Mouse (Mus musculus) C2C12 (cell line): ENCODE measurements around the gene Fxyd7. TPM values are rescaled to one million over a fixed set of nuclear protein-coding genes. Genes with fewer than 3 reads are reported as not detected.

Experiments
- H3K27me3 ChIP-seq: one replicate; pipeline ENCODE4 v1.6.1; 2011; ENCODE audit not compliant: control insufficient read depth, insufficient read depth, insufficient read length
- H3K36me3 ChIP-seq: one replicate; pipeline ENCODE4 v1.6.1; 2011; ENCODE audit not compliant: control insufficient read depth, insufficient read depth
- H3K4me3 ChIP-seq: one replicate; pipeline ENCODE4 v1.5.1; 2011; ENCODE audit warnings: mild to moderate bottlenecking, control low read depth; ENCODE audit not compliant: poor library complexity, insufficient read depth, severe bottlenecking
- H3K79me2 ChIP-seq: one replicate; pipeline ENCODE4 v1.6.1; 2011; ENCODE audit not compliant: control insufficient read depth, insufficient read depth
- H3K79me3 ChIP-seq: one replicate; pipeline ENCODE4 v1.6.1; 2011; ENCODE audit warnings: low read depth, control low read depth
- H3ac ChIP-seq: one replicate; pipeline ENCODE3; 2011; ENCODE audit warnings: low read depth; ENCODE audit not compliant: control insufficient read depth, insufficient read length
- CEBPB ChIP-seq: IDR thresholded peaks from one replicate; pipeline ENCODE4 v1.6.1; 2011; ENCODE audit warnings: low read depth, mild to moderate bottlenecking, control low read depth, moderate library complexity
- CTCF ChIP-seq: IDR thresholded peaks from one replicate; pipeline ENCODE4 v1.5.1; 2011; ENCODE audit not compliant: control insufficient read depth, insufficient read depth, insufficient read length
- FOSL1 ChIP-seq: IDR thresholded peaks from one replicate; pipeline ENCODE4 v1.8.0; 2011; ENCODE audit warnings: mild to moderate bottlenecking, low read length; ENCODE audit not compliant: poor library complexity, insufficient read depth, severe bottlenecking
- MAX ChIP-seq: IDR thresholded peaks from one replicate; pipeline ENCODE4 v1.6.1; 2011; ENCODE audit warnings: mild to moderate bottlenecking, control low read depth
- MYOD1 ChIP-seq: IDR thresholded peaks from one replicate; pipeline ENCODE4 v1.6.1; 2011; ENCODE audit warnings: low read depth; ENCODE audit not compliant: control insufficient read depth, insufficient read length
- MYOG ChIP-seq: IDR thresholded peaks from one replicate; pipeline ENCODE4 v1.6.1; 2011; ENCODE audit not compliant: control insufficient read depth, insufficient read length; ENCODE audit errors: extremely low read depth
- USF1 ChIP-seq: IDR thresholded peaks from one replicate; pipeline ENCODE4 v1.6.1; 2011; ENCODE audit warnings: low read depth, mild to moderate bottlenecking, control low read depth, moderate library complexity
- polyA plus RNA-seq: library from polyadenylated mRNA; unstranded; fragments of >200 nt; fragmentation: generic; extraction: Trizol; gene quantifications from one replicate; pipeline ENCODE4 v1.2.1, GENCODE M21; 2012; ENCODE audit warnings: missing spikeins

Gene Fxyd7
- polyA plus RNA-seq, 1 experiment = not detected

DNA sequence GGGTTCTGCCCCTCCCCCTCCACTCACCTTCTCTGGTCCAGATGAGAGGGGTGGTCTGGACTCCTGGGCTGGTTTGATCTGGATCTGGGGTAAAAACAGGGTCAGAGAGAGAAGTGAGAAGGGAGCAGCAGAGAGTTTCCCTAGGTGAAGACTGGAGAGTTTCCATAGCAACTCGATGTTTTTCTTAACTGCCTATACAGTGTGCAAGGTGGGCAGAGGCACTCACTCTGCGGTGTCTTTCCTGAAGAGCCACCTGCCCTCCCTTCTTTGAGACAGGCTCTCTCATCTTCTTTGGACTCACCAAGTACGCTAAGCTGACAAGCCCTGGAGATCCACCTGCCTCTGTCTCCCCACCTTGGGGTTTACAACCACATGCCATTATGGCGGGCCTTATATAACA is 12.3 kb downstream of the Fxyd7 start:
- Histone ChIP-seq H3K79me3 (no peaks in the 10 kb centered on the region), H3ac (no peak overlapping the region), H3K79me2 (no peaks in the 10 kb centered on the region), H3K4me3 (no peak overlapping the region), H3K36me3 (no peaks in the 10 kb centered on the region), H3K27me3 (no peaks in the 10 kb centered on the region)
- TF ChIP-seq USF1 = no peak
- TF ChIP-seq CTCF = no peak
- no peak for TF ChIP-seq CEBPB
- no peak for TF ChIP-seq MAX
- no peak for TF ChIP-seq MYOD1
- TF ChIP-seq MYOG = no peak
- TF ChIP-seq FOSL1 = no peak

DNA sequence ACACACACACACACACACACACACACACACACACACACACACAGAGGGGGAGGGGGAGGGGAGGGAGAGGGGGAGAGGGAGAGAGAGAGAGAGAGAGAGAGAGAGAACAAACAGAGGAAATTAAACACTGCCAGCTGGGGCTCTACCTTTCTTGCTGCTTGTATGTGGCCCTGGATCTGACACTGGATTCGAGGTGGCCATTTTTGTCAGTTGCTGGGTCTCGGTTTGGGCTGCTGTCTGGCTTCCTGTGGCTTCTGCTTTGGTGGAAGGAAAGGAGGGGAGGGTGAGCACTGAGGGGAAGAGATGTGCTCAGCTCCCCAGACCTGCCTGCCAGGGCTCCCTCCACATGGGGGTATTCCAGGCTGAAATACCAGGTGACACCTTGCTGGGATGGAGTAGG is 13.6 kb downstream of the Fxyd7 start:
- TF ChIP-seq CEBPB (no peak), MYOG (no peak), CTCF (no peak), MYOD1 (no peak)
- Histone ChIP-seq H3K4me3 (no peak overlapping the region), H3K79me2 (no peaks in the 10 kb centered on the region), H3ac (no peak overlapping the region), H3K36me3 (no peaks in the 10 kb centered on the region), H3K27me3 (no peaks in the 10 kb centered on the region), H3K79me3 (no peaks in the 10 kb centered on the region)

DNA sequence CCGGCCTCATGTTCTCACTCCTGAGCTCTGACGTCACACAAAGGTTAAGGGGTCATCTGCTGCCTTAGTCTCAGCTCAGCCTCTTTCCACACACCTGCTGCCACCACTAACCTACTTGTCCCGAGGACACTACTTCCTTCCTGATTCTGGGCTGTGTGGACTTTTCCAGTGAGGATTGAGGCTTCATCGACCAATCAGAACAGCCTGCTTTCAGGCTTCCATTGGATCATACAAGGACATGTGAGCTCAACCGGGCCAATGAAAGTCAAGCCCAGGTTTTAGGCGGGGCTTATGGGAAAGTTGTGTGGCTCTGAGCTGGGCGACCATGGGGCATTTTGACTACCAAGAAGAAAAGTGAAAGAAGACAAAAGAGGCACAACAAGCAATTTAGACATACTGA is 14.3 kb downstream of the Fxyd7 start:
- Histone ChIP-seq H3K27me3 (no peaks in the 10 kb centered on the region), H3K36me3 (no peaks in the 10 kb centered on the region), H3K79me2 (no peaks in the 10 kb centered on the region), H3K79me3 (no peaks in the 10 kb centered on the region), H3ac (no peak overlapping the region), H3K4me3 (no peak overlapping the region)
- TF ChIP-seq USF1 = no peak
- TF ChIP-seq MAX = no peak
- TF ChIP-seq CEBPB = no peak
- no peak for TF ChIP-seq MYOD1
- no peak for TF ChIP-seq CTCF

DNA sequence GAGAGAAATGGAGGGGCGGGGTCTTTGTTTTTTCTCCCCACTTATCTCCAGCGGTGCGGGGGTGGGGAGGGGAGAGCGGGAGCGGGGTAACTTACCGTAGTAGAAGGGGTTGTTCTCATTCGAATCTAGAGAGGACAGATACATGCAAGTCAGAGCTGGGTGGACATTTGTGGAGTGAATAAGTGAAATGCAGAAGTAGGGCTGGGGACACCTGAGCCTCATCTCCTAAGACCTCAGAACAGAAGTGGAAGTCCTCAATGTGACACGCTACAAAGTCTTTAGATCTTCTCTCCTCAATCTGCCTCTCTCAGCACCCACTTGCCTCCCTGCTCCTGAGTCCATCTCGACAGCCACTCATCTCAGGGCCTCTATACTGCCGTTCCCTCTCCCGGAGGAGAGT is 16.0 kb downstream of the Fxyd7 start:
- no peaks in the 10 kb centered on the region for H3K79me2 ChIP-seq
- no peaks in the 10 kb centered on the region for H3K79me3 ChIP-seq
- H3K27me3 ChIP-seq = no peaks in the 10 kb centered on the region
- no peak for TF ChIP-seq FOSL1
- TF ChIP-seq CTCF = no peak
- no peak for TF ChIP-seq CEBPB
- no peak for TF ChIP-seq USF1
- TF ChIP-seq MYOG = no peak
- no peak for TF ChIP-seq MYOD1
- TF ChIP-seq MAX = no peak
- H3K4me3 ChIP-seq = no peak overlapping the region
- no peak overlapping the region for H3ac ChIP-seq
- no peaks in the 10 kb centered on the region for H3K36me3 ChIP-seq

DNA sequence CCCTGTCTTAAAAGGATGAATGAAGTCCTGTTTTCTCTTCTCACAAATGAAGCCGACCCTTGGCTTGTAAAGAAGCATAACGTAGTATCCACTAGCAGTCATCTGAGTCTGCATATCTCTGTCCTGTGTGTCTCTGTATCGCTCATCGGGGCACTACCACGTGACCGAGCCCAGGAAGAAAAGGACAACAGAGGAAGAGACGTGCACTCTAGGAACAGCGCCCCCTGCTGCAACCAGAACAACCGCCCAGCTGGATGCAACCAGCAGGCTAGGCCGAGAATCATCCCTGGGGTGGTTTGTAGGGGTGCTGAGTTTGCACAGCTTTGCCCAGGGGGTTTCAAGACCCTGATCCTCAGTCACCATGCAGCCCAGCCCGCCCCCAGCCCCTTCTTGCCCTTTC is 16.5 kb downstream of the Fxyd7 start:
- Histone ChIP-seq H3K79me2 (no peaks in the 10 kb centered on the region), H3ac (no peak overlapping the region), H3K36me3 (no peaks in the 10 kb centered on the region), H3K4me3 (no peak overlapping the region), H3K79me3 (no peaks in the 10 kb centered on the region), H3K27me3 (no peaks in the 10 kb centered on the region)
- TF ChIP-seq USF1 = peak; percentile 12
- peak; percentile 33 for TF ChIP-seq CTCF
- TF ChIP-seq MYOG = no peak
- TF ChIP-seq MYOD1 = no peak
- TF ChIP-seq CEBPB = no peak

DNA sequence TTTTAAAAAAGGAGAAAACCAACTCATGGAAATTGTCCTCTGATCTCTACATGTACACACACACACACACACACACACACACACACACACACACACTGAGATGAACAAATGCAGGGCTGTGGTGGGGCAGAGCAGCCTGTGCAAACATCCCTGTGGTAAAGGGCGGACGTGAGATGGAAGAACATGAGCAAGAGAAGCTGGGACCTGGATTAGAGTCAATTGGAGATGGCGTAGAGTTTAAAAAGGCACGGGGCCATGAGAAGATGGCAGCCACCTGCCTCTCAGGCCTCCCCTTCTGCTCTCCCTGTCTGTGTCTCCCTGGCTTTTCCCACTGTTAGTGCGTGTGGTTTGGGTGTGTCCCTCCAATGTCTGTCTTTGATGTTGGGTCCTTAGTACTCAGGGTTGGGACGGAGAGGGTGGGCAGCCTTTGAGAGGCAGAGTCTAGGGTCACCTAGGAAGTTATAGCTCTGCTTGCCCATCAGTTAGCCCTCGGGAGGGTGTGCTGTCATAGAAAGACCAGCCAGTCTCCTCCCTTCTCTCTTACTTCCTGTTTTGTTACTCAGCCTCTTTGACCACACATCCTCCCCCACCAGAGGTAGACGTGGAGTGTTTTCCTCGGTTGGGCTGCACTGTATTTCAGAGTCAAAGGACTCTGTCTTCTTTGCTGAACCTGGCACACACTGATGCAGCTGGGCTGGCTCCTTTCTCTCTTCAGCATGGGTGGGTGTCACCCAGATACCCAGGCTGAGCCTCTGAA is 17.7 kb downstream of the Fxyd7 start:
- no peaks in the 10 kb centered on the region for H3K79me3 ChIP-seq
- H3K27me3 ChIP-seq = no peaks in the 10 kb centered on the region
- TF ChIP-seq FOSL1 = no peak
- no peak for TF ChIP-seq MYOG
- no peak for TF ChIP-seq USF1
- no peak for TF ChIP-seq CEBPB
- TF ChIP-seq MYOD1 = no peak
- TF ChIP-seq CTCF = no peak
- TF ChIP-seq MAX = no peak
- no peaks in the 10 kb centered on the region for H3K36me3 ChIP-seq
- no peak overlapping the region for H3ac ChIP-seq
- no peaks in the 10 kb centered on the region for H3K79me2 ChIP-seq
- no peak overlapping the region for H3K4me3 ChIP-seq
